Mouse (Mus musculus) stomach, embryonic 15.5 days (tissue): Measurements from ENCODE around the gene Tfdp2. TPM values are rescaled to one million over a fixed set of nuclear protein-coding genes. Genes with fewer than 3 reads are reported as not detected.
A peak's percentile ranks its signal among the peaks of the same experiment; 100 is the strongest.

ENCODE experiments used
- ATAC-seq: fragments of 200-750 bp; cut with Nextera tagmentation; 2 replicates; pipeline ENCODE4 v1.8.0; 2017; ENCODE audit warnings: low read depth, moderate number of reproducible peaks, moderate TSS enrichment; ENCODE audit not compliant: insufficient read depth, low FRiP score
- H3K27ac ChIP-seq: fragments of 300-500 bp; sonication (generic); 2 replicates; pipeline ENCODE4 v1.5.1; 2015; ENCODE audit warnings: mild to moderate bottlenecking, inconsistent platforms
- H3K27me3 ChIP-seq: fragments of 300-500 bp; sonication (generic); replicated peaks from 2 replicates; pipeline ENCODE4 v1.6.1; 2015; ENCODE audit warnings: inconsistent platforms
- H3K36me3 ChIP-seq: fragments of 300-500 bp; sonication (generic); 2 replicates; pipeline ENCODE4 v1.6.1; 2015; ENCODE audit warnings: inconsistent platforms
- H3K4me1 ChIP-seq: fragments of 300-500 bp; sonication (generic); 2 replicates; pipeline ENCODE4 v1.6.1; 2015; ENCODE audit warnings: inconsistent platforms
- H3K4me2 ChIP-seq: fragments of 300-500 bp; sonication (generic); 2 replicates; pipeline ENCODE4 v1.6.1; 2015; ENCODE audit warnings: mild to moderate bottlenecking, inconsistent platforms
- H3K4me3 ChIP-seq: fragments of 300-500 bp; sonication (generic); replicated peaks from 2 replicates; pipeline ENCODE4 v1.5.1; 2015; ENCODE audit warnings: inconsistent platforms
- H3K9ac ChIP-seq: fragments of 300-500 bp; sonication (generic); 2 replicates; pipeline ENCODE4 v1.6.1; 2015; ENCODE audit warnings: inconsistent platforms
- H3K9me3 ChIP-seq: fragments of 300-500 bp; sonication (generic); 2 replicates; pipeline ENCODE4 v1.6.1; 2016; ENCODE audit warnings: inconsistent platforms
- WGBS: fragments of 180-500 bp; shearing (Covaris S2); methylation state at CpG from one replicate; pipeline ENCODE4 v1.1.7; 2015; 5-methylcytosine and 5-hydroxymethylcytosine counted together
- polyA plus RNA-seq: library from polyadenylated mRNA; unstranded; fragments of >200 nt; fragmentation: Nextera tagmentation; extraction: Ambion mirVana; gene quantifications from 2 replicates; pipeline ENCODE4 v1.2.1, GENCODE M21; 2015

The Tfdp2 gene
- polyA plus RNA-seq, 1 experiment from 2014 or later, result 38.9 TPM

DNA sequence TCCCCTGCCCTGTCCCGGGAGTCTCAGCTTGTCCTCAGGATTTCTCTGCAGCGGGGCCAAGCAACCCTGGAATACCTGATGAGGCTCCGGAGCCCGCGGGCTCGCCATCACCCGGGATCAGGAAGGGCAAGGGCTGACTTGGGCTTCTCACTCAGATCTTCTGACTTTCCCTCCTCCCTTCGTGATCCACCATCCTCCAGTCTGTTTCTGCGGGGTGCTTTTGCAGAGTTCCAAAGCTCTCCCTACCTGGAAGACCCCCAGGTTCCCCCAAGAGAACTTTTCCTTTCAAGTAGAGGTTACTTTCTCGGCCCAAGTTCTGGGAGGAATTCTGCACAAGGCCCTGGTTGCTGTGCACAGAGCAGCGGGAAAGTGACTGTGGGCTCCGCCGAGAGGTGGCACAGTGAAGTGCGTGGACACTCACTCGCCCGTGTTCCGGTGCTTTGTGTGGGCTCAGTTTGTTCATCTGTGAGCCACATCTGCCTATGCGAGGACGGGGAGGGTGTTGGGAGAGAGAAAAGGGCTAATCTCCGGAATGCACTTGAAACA lies 634 bp downstream of the Tfdp2 start:
- no peaks in the 10 kb centered on the region for H3K9me3 ChIP-seq
- H3K4me2 ChIP-seq, result peak overlapping the region; percentile 73
- H3K9ac ChIP-seq, result peak overlapping the region; percentile 82
- 0% methylated on average over 20 of the region's 20 CpGs for WGBS
- H3K27me3 ChIP-seq, result no peaks in the 10 kb centered on the region
- peak overlapping the region; percentile 93 for H3K27ac ChIP-seq
- ATAC-seq, result no peak
- H3K36me3 ChIP-seq, result no peaks in the 10 kb centered on the region
- H3K4me1 ChIP-seq, result 0 out of 2 replicates have a peak, but pooled peaks cover 5% of the 10 kb centered on the region
- H3K4me3 ChIP-seq, result peak overlapping the region; percentile 85

DNA sequence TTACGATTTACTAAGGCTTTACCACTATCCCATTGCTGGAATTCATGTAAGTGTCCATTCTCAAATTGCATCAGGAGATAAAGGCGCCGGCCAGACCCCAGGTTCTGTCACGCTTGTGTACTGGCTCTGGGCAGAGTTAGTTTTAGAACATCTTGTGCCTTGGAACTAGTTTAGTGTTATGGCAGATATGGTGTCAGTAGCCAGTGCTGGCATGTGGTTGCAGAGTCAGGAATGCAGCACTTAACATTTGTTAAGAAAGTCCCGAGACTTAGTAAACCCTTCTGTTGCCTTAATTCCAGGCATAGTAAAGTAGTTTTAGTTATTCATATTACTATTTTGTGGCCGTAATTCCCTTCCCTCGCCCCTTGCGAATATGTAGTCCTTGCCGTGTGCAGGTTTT lies 1.7 kb downstream of the Tfdp2 start:
- 48% methylated on average over 9 of the region's 9 CpGs for WGBS
- Histone ChIP-seq H3K27ac (no peak overlapping the region), H3K4me1 (0 out of 2 replicates have a peak, but pooled peaks cover 5% of the 10 kb centered on the region), H3K4me3 (peak overlapping the region; percentile 85; the same call in 1 of the 2 replicates), H3K4me2 (peak overlapping the region; percentile 73), H3K9me3 (no peaks in the 10 kb centered on the region), H3K9ac (no peak overlapping the region), H3K27me3 (no peaks in the 10 kb centered on the region), H3K36me3 (no peaks in the 10 kb centered on the region)
- ATAC-seq, result no peak

DNA sequence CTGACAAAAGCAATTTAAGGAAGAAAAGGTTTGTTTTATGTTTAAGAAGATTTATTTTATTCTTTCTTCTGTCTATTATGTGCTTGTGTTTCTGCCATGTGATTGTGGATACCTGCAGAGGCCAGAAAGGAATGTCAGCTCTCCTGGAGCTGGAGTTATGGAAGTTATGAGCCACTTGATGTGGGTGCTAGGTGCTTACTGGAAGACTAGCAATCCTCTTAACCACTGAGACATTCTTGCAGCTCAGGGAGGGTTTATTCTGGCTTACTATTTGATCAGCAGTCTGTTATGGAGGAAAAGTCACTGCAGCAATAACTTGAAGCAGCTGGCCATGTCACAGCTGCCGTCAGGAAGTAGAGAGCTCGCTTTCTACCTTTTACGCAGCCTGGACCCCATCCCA lies 7.6 kb downstream of the Tfdp2 start:
- WGBS, result 84% methylated on average over 3 of the region's 3 CpGs
- H3K4me1 ChIP-seq, result no peaks in the 10 kb centered on the region
- no peaks in the 10 kb centered on the region for H3K9me3 ChIP-seq
- H3K27ac ChIP-seq, result no peak overlapping the region
- ATAC-seq, result no peak
- no peak overlapping the region for H3K9ac ChIP-seq
- H3K36me3 ChIP-seq, result no peaks in the 10 kb centered on the region
- H3K4me2 ChIP-seq, result no peak overlapping the region
- H3K27me3 ChIP-seq, result no peaks in the 10 kb centered on the region
- no peak overlapping the region for H3K4me3 ChIP-seq

DNA sequence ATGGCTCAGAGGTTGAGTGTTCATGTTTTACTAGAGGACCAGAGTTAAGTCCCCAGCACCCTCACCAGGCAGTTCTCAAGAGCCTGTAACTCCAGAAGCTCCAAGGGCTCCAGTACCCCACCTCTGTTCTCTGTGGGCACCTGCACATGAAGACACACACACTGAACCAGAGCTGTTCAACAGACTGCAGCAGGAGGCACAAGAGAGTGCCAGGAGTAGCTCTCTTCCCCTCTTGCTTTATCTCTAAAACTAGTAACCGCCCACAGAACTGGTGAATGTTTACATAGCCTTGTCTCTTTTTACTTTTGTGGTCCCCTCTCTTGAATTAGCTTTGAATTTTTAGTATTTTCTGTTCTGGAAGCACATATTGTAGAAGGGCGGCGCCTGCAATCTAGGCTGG lies 11.4 kb downstream of the Tfdp2 start:
- no peaks in the 10 kb centered on the region for H3K36me3 ChIP-seq
- H3K27ac ChIP-seq, result no peak overlapping the region
- H3K27me3 ChIP-seq, result no peaks in the 10 kb centered on the region
- 83% methylated on average over 3 of the region's 3 CpGs for WGBS
- H3K4me1 ChIP-seq, result no peaks in the 10 kb centered on the region
- H3K4me2 ChIP-seq, result no peak overlapping the region
- no peak for ATAC-seq
- H3K9ac ChIP-seq, result no peak overlapping the region
- H3K9me3 ChIP-seq, result no peaks in the 10 kb centered on the region
- H3K4me3 ChIP-seq, result no peak overlapping the region

DNA sequence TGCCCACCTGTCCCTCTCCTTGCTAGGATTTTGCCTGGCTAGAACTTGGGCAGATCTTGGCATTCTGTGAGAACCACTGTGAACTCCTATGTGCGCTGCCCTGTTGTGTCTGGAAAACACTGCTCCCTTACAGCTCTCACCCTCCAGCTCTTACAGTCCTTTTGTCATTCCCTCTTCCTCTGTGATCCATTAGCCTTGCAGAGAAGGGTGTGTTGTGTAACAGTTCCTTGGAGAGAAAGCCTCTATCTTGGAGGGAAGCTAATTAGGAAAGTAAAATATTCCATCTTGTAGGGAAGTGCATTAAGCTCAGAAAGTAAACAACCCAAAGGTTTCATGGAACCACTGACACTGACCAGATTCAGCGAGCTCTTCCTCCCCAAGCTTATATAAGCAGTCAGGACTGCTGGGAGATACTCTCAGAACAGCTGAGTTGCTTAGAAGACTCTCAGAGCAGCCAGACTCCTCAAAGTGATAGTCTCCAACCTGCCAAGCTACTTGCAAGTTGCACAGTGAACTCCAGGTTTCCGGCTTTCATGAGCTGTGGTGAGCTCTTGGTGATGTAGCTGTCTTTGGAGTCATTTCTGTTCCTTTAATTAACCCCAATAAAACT lies 17.1 kb downstream of the Tfdp2 start:
- Histone ChIP-seq H3K9ac (no peak overlapping the region), H3K27ac (peak overlapping the region; percentile 18; the same call in 1 of the 2 replicates), H3K4me2 (no peak overlapping the region)

DNA sequence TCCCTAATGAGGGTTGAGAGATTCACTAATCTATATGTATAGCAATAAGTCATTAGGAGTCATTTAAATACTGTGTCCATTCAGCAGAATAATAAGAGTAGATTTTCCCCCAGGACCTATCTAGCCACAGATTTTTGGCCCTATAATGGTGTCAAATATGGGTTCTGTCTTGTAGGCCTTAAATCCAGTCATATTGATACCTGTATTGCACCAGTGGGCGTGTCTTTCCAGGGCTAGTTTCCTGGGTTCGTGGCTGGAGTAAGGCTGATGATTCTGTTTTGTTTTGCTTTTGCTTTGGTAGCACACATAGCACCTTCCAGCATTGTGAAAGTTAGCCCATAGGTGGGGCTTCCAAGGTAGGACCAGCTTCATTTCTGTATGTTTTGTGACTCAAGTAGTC lies 18.1 kb downstream of the Tfdp2 start:
- H3K4me3 ChIP-seq, result no peak overlapping the region
- WGBS, result 88% methylated on average over 2 of the region's 2 CpGs
- H3K4me2 ChIP-seq, result no peak overlapping the region
- H3K9ac ChIP-seq, result no peak overlapping the region
- no peaks in the 10 kb centered on the region for H3K4me1 ChIP-seq
- no peak overlapping the region for H3K27ac ChIP-seq
- no peaks in the 10 kb centered on the region for H3K27me3 ChIP-seq
- H3K36me3 ChIP-seq, result no peaks in the 10 kb centered on the region
- H3K9me3 ChIP-seq, result no peaks in the 10 kb centered on the region
- no peak for ATAC-seq

More for the DNA sequence above, 17.1 kb downstream of the Tfdp2 start:
- H3K4me3 ChIP-seq, result no peak overlapping the region
- H3K27me3 ChIP-seq, result no peaks in the 10 kb centered on the region
- no peaks in the 10 kb centered on the region for H3K36me3 ChIP-seq
- no peaks in the 10 kb centered on the region for H3K9me3 ChIP-seq
- H3K4me1 ChIP-seq, result no peaks in the 10 kb centered on the region
- 65% methylated on average over 3 of the region's 3 CpGs for WGBS
- no peak; the same call in 1 of the 2 replicates for ATAC-seq

DNA sequence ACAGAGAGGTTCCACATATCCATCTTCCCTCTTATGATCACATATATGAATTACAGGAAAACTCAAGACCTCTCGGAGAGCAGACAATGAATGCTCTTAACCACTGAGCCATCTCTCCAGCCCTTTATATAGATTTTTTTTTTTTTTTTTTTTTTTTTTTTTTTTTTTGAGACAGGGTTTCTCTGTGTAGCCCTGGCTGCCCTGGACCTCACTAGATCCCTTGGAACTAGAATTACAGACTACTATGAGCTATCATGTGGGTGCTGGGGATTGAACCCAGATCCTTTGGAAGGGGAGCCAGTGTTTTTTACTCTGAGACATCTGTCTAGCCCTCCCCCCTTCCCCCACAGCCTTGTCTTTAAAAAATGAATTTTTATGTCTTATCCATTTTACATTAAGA lies 21.2 kb downstream of the Tfdp2 start:
- Histone ChIP-seq H3K9me3 (no peaks in the 10 kb centered on the region), H3K4me3 (no peak overlapping the region), H3K27me3 (no peaks in the 10 kb centered on the region), H3K27ac (no peak overlapping the region), H3K9ac (no peak overlapping the region), H3K36me3 (no peaks in the 10 kb centered on the region), H3K4me1 (no peaks in the 10 kb centered on the region), H3K4me2 (no peak overlapping the region)
- ATAC-seq, result no peak
- 88% methylated on average over 1 of the region's 1 CpGs for WGBS

DNA sequence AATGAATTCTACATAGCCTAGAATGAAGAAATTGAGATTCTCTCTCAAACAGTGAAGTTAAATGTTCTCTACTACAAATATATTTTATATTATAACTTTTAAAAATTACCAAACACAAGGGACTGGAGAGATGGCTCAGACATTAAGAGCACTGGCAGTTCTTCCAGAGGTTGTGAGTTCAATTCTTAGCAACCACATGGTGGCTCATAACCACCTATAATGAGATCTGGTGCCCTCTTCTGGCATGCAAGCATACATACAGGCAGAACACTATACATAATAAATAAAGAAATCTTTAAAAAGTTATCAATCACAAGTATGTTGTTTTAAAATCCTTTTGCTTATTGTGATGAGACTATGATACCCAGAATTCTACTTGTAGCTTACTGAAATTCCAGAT lies 21.7 kb downstream of the Tfdp2 start:
- H3K4me3 ChIP-seq, result no peak overlapping the region
- H3K9ac ChIP-seq, result no peak overlapping the region
- no peaks in the 10 kb centered on the region for H3K36me3 ChIP-seq
- H3K9me3 ChIP-seq, result no peaks in the 10 kb centered on the region
- H3K4me2 ChIP-seq, result no peak overlapping the region
- ATAC-seq, result no peak
- no peaks in the 10 kb centered on the region for H3K27me3 ChIP-seq
- no peaks in the 10 kb centered on the region for H3K4me1 ChIP-seq
- no peak overlapping the region for H3K27ac ChIP-seq

DNA sequence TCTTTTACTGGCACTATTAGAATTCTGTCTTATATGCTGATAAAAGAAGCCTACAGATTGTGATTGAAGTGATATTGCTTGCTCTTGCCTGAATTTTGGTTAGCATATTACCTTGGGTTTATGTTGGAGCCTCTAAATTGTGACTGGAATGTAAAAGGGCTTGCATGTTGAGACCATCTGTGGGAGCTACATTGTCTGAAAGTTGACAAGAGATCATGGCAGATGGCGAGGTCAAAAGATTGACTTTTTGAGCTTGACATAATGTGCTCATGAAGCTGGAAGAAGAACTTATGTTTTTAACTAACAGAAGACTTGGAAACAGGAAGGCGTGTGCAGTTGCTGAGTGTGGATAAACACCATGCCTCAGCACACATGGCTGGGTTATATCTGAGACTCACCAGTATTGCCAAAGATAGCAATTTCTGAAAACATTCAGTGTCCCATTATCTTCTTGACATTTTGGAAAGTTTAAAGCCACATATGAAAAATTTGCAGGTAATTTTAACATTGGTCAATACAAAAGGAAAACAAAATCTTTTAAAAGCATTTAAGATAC lies 23.1 kb downstream of the Tfdp2 start:
- H3K27me3 ChIP-seq, result no peaks in the 10 kb centered on the region
- no peak overlapping the region for H3K4me3 ChIP-seq
- H3K4me1 ChIP-seq, result no peaks in the 10 kb centered on the region
- no peak overlapping the region for H3K27ac ChIP-seq
- H3K4me2 ChIP-seq, result no peak overlapping the region
- H3K9me3 ChIP-seq, result no peaks in the 10 kb centered on the region
- no peak overlapping the region for H3K9ac ChIP-seq
- ATAC-seq, result no peak
- H3K36me3 ChIP-seq, result no peaks in the 10 kb centered on the region
- WGBS, result 64% methylated on average over 2 of the region's 2 CpGs

DNA sequence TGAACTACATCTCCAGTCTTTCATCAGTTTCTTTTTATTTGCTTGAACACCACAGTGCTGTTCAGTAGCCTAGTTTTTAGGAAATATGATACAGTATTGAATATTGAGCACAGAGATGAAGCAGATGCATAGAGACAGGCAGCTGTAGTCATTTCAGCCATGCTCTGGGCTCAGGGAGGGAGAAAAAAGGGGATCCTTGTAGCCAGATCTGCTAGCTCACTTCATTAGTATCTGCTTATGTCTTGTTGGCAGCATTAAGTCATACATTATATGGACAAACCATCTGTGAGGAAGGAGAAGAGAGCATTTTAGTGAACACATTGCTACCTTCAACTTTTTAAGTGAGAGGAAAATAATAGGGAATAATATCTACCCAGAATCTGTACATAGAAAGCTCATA lies 24.3 kb downstream of the Tfdp2 start:
- Histone ChIP-seq H3K4me3 (no peak overlapping the region), H3K9me3 (no peaks in the 10 kb centered on the region), H3K4me1 (no peaks in the 10 kb centered on the region), H3K27me3 (no peaks in the 10 kb centered on the region), H3K27ac (no peak overlapping the region), H3K36me3 (no peaks in the 10 kb centered on the region), H3K4me2 (no peak overlapping the region), H3K9ac (no peak overlapping the region)
- ATAC-seq, result no peak

DNA sequence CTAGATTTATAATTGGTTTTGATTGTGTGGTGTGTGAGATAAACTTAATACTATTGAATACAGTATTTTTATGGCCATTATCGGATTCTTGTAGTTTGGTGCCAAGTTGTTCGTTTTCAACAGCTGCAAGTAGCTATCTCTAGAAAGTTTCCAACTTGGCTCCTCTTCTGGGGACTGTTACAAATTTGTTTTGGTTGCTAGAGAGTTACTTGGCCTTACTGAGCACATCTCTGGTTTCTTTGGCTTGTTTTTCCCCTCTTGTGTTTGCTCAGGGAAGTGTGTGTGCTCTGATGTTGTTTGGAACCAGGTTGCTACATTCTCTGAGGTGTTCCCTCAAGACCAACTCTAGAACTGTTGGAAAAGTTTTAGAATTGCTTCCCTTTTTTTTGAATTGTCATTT lies 27.2 kb downstream of the Tfdp2 start:
- no peaks in the 10 kb centered on the region for H3K4me1 ChIP-seq
- no peak overlapping the region for H3K27ac ChIP-seq
- no peak overlapping the region for H3K4me3 ChIP-seq
- H3K9me3 ChIP-seq, result no peaks in the 10 kb centered on the region
- no peaks in the 10 kb centered on the region for H3K36me3 ChIP-seq
- whole genome bisulfite sequencing, result 56% methylated on average over 2 of the region's 2 CpGs
- no peak overlapping the region for H3K9ac ChIP-seq
- ATAC-seq, result no peak
- no peak overlapping the region for H3K4me2 ChIP-seq
- no peaks in the 10 kb centered on the region for H3K27me3 ChIP-seq

DNA sequence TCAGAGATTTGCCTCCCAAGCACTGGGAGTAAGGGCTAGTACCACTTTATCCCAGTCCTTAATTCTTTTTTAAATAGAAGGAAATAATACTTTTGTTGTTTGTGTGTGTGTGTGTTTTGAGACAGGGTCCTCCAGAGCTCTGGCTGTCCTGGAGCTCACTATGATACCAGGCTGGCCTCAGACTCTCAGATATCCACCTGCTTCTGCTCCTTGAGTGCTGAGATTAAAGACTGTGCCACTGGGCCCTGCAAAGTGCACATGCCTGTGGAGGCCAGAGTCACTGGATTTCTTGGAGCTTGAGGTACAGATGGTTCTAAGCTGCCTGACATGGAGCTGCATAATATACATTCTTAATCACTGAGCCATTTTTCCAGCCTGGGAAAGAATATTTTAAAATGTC lies 32.2 kb downstream of the Tfdp2 start:
- no peaks in the 10 kb centered on the region for H3K4me1 ChIP-seq
- H3K4me3 ChIP-seq, result no peak overlapping the region
- no peak overlapping the region for H3K27ac ChIP-seq
- no peaks in the 10 kb centered on the region for H3K27me3 ChIP-seq
- no peaks in the 10 kb centered on the region for H3K9me3 ChIP-seq
- no peak overlapping the region for H3K9ac ChIP-seq
- ATAC-seq, result no peak
- no peak overlapping the region for H3K4me2 ChIP-seq
- no peaks in the 10 kb centered on the region for H3K36me3 ChIP-seq

DNA sequence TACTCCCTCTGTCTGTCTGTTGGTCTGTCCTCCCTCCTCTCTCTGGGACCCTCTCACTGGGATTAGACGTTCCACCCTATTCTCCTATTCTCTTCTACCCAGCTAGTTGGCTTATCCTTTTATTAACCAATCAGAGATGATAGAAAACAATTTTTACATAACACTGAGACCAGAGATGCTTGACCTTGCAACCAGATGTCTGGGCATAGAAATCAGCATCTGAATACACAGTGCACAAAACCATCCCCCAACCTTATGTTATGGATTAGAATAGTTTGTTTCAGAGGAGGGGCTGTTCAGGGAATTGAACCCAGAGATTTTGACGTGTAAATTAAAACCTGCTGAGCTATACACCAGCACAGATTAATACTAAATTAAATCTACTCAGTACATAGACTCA lies 34.2 kb downstream of the Tfdp2 start:
- no peak for ATAC-seq
- Histone ChIP-seq H3K4me3 (no peak overlapping the region), H3K36me3 (no peaks in the 10 kb centered on the region), H3K9me3 (no peaks in the 10 kb centered on the region), H3K4me1 (no peaks in the 10 kb centered on the region), H3K27ac (no peak overlapping the region), H3K4me2 (no peak overlapping the region), H3K9ac (no peak overlapping the region), H3K27me3 (no peaks in the 10 kb centered on the region)
- WGBS, result 85% methylated on average over 2 of the region's 2 CpGs
